ENCODE assay signal across 8 mouse cellular contexts in genomic region chr7:118994231-118994842, GRCm38 (mm10). TPM values are rescaled to one million over a fixed set of nuclear protein-coding genes. Genes with fewer than 3 reads are reported as not detected.
DNase-seq lines count a peak whose midpoint lies in the region; ATAC-seq and TF ChIP-seq lines count a peak whose summit lies in the region.

No protein-coding gene starts in this region.

- peak overlapping the region; percentile 60 for H3K4me2 ChIP-seq in liver, embryonic 14.5 days (ENCODE audit: low read depth)
- peak overlapping the region; percentile 93 for H3K4me2 ChIP-seq in stomach, embryonic 15.5 days

- WGBS in cerebellum, adult 2 months = 2% methylated on average over 21 of the region's 21 CpGs
- WGBS in embryonic facial prominence, embryonic 10.5 days = under 1% methylated on average over 21 of the region's 21 CpGs
- 2% methylated on average over 21 of the region's 21 CpGs for WGBS in liver, embryonic 14.5 days (ENCODE audit: insufficient replicate concordance)
- WGBS in stomach, embryonic 15.5 days = 3% methylated on average over 21 of the region's 21 CpGs

- no peak for TF ChIP-seq POLR2A in cerebellum, adult 2 months (IDR thresholded peaks at IDR 0.05; ENCODE audit: borderline replicate concordance, insufficient read depth, low read length)

- H3K4me1 ChIP-seq in cerebellum, adult 2 months (ENCODE audit: control insufficient read depth, insufficient read depth, low read length) = peaks cover 20% of the 10 kb centered on the region
- H3K4me1 ChIP-seq in embryonic facial prominence, embryonic 10.5 days = peaks cover 62% of the 10 kb centered on the region
- peaks cover 0 to 8% of the 10 kb centered on the region in 2 experiments; a peak in 2 of 4 replicates for H3K4me1 ChIP-seq in liver, embryonic 14.5 days (replicated peaks; ENCODE audit: control insufficient read depth in 2 of 2, insufficient read depth in 2 of 2, low read length in 1 of 2)
- H3K4me1 ChIP-seq in stomach, embryonic 15.5 days = peaks cover 31% of the 10 kb centered on the region

- peak overlapping the region; percentile 89 for H3K27ac ChIP-seq in cerebellum, adult 2 months (ENCODE audit: insufficient read depth, low read length)
- peak overlapping the region; percentile 86 for H3K27ac ChIP-seq in embryonic facial prominence, embryonic 10.5 days (replicated peaks)
- H3K27ac ChIP-seq in liver, embryonic 14.5 days = no peak overlapping the region
- H3K27ac ChIP-seq in stomach, embryonic 15.5 days = no peak overlapping the region

- no peak for TF ChIP-seq EP300 in liver, embryonic 14.5 days (IDR thresholded peaks at IDR 0.05; ENCODE audit: low read depth)

- no peaks in the 10 kb centered on the region for H3K9me3 ChIP-seq in embryonic facial prominence, embryonic 10.5 days
- no peaks in the 10 kb centered on the region for H3K9me3 ChIP-seq in liver, embryonic 14.5 days (ENCODE audit: control insufficient read depth, low read length)
- H3K9me3 ChIP-seq in stomach, embryonic 15.5 days = no peaks in the 10 kb centered on the region

- no peaks in the 10 kb centered on the region for H3K27me3 ChIP-seq in cerebellum, adult 2 months (ENCODE audit: control insufficient read depth, insufficient read depth, low read length)
- peaks cover 21% of the 10 kb centered on the region for H3K27me3 ChIP-seq in embryonic facial prominence, embryonic 10.5 days (replicated peaks; ENCODE audit: low read depth, poor library complexity, severe bottlenecking)
- H3K27me3 ChIP-seq in liver, embryonic 14.5 days (ENCODE audit: control insufficient read depth, insufficient read depth, low read length) = peaks cover 29% of the 10 kb centered on the region
- no peaks in the 10 kb centered on the region for H3K27me3 ChIP-seq in stomach, embryonic 15.5 days (replicated peaks)

- H3K4me3 ChIP-seq in cerebellum, adult 2 months (replicated peaks; ENCODE audit: insufficient read depth, low read depth, low read length) = peak overlapping the region; percentile 66
- peak overlapping the region; percentile 76 for H3K4me3 ChIP-seq in embryonic facial prominence, embryonic 10.5 days
- H3K4me3 ChIP-seq in liver, embryonic 14.5 days (ENCODE audit: insufficient read depth in 1 of 2, low read depth in 2 of 2, low read length in 2 of 2) = peak overlapping the region; percentile 44 to 46
- H3K4me3 ChIP-seq in stomach, embryonic 15.5 days (replicated peaks) = peak overlapping the region; percentile 68

- ATAC-seq in liver, embryonic 14.5 days (ENCODE audit: insufficient read depth) = 0 out of 2 replicates have a peak, but pooled peaks have one; percentile 7
- ATAC-seq in stomach, embryonic 15.5 days (ENCODE audit: insufficient read depth, low FRiP score, low read depth) = peak; percentile 2; the same call in 1 of the 2 replicates

- peak; percentile 49 to 66 for DNase-seq in cerebellum, adult 2 months
- DNase-seq in cerebellum, adult 11 months = no peak
- peak; percentile 44 for DNase-seq in 3134 (ENCODE audit: extremely low read depth, insufficient read length, low spot score)
- DNase-seq in embryonic facial prominence, embryonic 10.5 days (ENCODE audit: low spot score) = peak; percentile 62
- peak; percentile 22 for DNase-seq in heart, postnatal 4 days
- no peak for DNase-seq in liver, embryonic 14.5 days (ENCODE audit: low read depth in 3 of 3, low spot score in 3 of 3)
- no peak for DNase-seq in c-Kit-positive CD71-positive TER-119-positive erythroid progenitor cells, embryonic 14.5 days (ENCODE audit: low spot score)

- no peak overlapping the region for H3K9ac ChIP-seq in liver, embryonic 14.5 days (replicated peaks)
- peak overlapping the region; percentile 61 for H3K9ac ChIP-seq in stomach, embryonic 15.5 days

- H3K36me3 ChIP-seq in embryonic facial prominence, embryonic 10.5 days (replicated peaks) = no peaks in the 10 kb centered on the region
- H3K36me3 ChIP-seq in liver, embryonic 14.5 days (replicated peaks; ENCODE audit: control insufficient read depth, insufficient read depth, low read depth) = no peaks in the 10 kb centered on the region
- H3K36me3 ChIP-seq in stomach, embryonic 15.5 days = no peaks in the 10 kb centered on the region

- TF ChIP-seq CTCF in cerebellum, adult 2 months (IDR thresholded peaks at IDR 0.05; ENCODE audit: borderline replicate concordance, insufficient read depth, low read depth, low read length) = no peak
- TF ChIP-seq CTCF in liver, embryonic 14.5 days (IDR thresholded peaks at IDR 0.05; ENCODE audit: low read depth) = no peak

RNA-seq across cellular contexts. Expression of gene Gprc5b, which starts 0.7 kb away (rescaled TPM):
- 339 and 347 TPM in 2 replicates for polyA plus RNA-seq in cerebellum, adult 2 months (2012; rRNA removed)
- 7.2 and 8.2 TPM in 2 replicates for polyA plus RNA-seq in embryonic facial prominence, embryonic 10.5 days (2016; fragmentation: Nextera tagmentation; extraction: Ambion mirVana)
- 10 to 100 TPM; 18.3 to 21.0 TPM for total RNA-seq in heart, postnatal 4 days (2021)
- polyA plus RNA-seq in liver, embryonic 14.5 days (2012; rRNA removed) = 0.47 and 0.76 TPM in 2 replicates
- 0.30 and 0.58 TPM in 2 replicates for polyA plus RNA-seq in liver, embryonic 14.5 days (2014; fragmentation: Nextera tagmentation; extraction: Ambion mirVana)
- polyA plus RNA-seq in stomach, embryonic 15.5 days (2015; fragmentation: Nextera tagmentation; extraction: Ambion mirVana) = 3.0 and 4.7 TPM in 2 replicates

Comparison
In these comparisons a context has a peak if more than half of its experiments do, and no peak if none do; other contexts are left out.
1. DNase-seq: peak in cerebellum, adult 2 months (2 of 2), 3134 (single experiment), embryonic facial prominence, embryonic 10.5 days (single experiment) and heart, postnatal 4 days (single experiment); none in cerebellum, adult 11 months (single experiment), liver, embryonic 14.5 days (0 of 3) and c-Kit-positive CD71-positive TER-119-positive erythroid progenitor cells, embryonic 14.5 days (single experiment).
2. H3K27ac ChIP-seq: peak in cerebellum, adult 2 months (single experiment) and embryonic facial prominence, embryonic 10.5 days (single experiment); none in liver, embryonic 14.5 days (single experiment) and stomach, embryonic 15.5 days (single experiment).
3. RNA of gene Gprc5b, which starts 0.7 kb away (polyA plus RNA-seq): 339 to 347 TPM in cerebellum, adult 2 months; 7.2 to 8.2 TPM in embryonic facial prominence, embryonic 10.5 days, 3.0 to 4.7 TPM in stomach, embryonic 15.5 days and 0.30 to 0.76 TPM in liver, embryonic 14.5 days; every median in the first group is over 10 times any median in the second.
4. Peak in every context shown above with its lines, with median percentiles within 50 percentile points of each other: H3K4me3 ChIP-seq.